Mouse (Mus musculus): ENCODE data around the gene Gm5269.

- TF ChIP-seq CHD2 (IDR thresholded peaks at IDR 0.05; ENCODE audit: low read depth, low read length) (no peak), MAFK (IDR thresholded peaks at IDR 0.05; ENCODE audit: insufficient read depth, low read depth, low read length) (no peak)
Measured at GRCm38 (mm10) chr1:45923306-45923705, 33.2 kb upstream of the Gm5269 start.

Data from ES-E14 (cell line).